Mouse (Mus musculus) left cerebral cortex, adult 8-10 months (tissue): ENCODE results near the gene Gfod2. TPM values are rescaled to one million over a fixed set of nuclear protein-coding genes. Genes with fewer than 3 reads are reported as not detected.

ENCODE experiments used
- DNase-seq, 2 experiments: peaks; one replicate each; pipeline ENCODE4 v3.0.0; 2022; ENCODE audit warnings: low spot score in 2 of 2
- total RNA-seq, 4 experiments: library from RNA; stranded (reverse); gene quantifications; 2 replicates each; pipeline ENCODE4 v1.2.4; 2022

The Gfod2 gene
- total RNA-seq, 4 experiments from 2014 or later, result 14.5 to 21.4 (median 18.3) TPM

DNA sequence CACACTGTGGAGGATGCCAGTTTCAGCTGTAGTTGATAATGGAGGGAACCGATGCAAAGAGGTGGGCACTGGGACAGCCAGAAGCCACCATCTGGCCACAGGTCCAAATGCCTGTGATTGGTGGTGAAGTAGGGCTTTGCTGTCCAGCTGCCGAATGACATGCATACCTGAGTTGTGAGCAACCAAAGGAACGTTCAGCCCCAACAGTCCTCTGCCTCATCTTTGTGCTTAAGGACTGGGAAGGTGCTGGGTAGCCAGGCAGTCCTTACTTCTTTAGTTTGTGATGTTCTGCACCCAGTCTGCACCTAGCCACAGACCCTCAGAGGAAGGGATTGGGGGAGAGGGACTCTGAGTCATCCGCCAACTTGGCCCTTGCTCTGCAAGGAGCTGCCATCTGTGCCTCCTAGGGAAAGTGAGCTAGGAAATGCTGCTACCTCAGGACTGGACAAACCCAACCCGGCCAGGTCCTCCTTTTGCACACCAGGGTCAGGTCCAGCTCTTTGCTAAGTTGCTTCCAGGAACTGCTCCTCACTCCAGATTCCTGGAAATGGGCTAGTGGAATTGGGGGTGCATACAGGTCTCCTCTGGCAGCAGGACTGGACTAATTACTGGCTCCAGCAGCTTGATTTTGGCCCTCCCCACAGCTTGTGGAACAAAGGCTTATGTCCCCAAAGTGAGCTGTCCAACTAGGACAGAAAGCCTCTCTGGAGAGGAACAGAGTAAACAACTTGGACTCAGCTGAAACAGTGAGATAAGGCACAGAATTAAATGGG is 10.2 kb upstream of the Gfod2 start:
- no peak for DNase-seq

DNA sequence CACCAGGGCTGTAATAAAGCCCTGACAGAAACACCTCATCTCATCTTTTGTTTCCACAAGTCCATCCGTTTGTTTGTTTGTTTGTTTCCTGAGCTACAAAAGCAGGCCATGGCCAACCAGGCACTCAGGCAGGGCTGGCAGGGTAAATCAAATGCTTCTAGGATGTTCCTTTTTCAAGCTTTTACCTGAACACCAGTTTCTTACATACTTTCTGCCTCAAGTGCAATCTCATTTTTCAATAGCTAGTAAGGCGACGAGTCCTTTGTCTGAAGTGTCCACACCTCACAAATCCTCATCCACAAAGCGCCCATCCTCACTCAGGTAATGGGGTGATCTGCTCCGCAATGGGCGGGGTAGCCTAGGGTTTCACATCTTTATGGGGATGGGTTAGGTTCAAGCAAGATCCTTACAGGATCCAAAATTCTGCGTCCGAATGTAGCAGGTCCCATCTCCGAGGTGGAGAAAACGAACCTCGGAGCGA is 628 bp downstream of the Gfod2 start:
- no peak for DNase-seq

DNA sequence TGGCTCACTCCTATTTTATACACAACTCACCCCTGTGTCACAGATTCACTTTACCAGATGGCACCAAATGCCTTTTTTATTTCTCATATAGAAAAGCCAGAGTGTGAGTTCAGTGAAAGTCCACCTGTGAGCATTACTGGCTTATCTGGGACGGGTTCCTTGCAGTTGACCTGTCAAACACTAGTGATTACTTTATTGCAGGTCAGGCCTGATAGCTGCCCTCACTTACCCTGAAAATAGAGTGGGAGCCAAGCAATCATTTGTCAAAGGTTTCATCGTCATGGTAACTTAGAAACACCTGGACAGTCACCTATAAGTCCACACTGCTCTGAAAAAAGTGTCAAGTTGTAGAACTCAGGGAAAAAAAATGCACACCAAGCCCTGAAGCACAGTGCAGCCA is 3.8 kb downstream of the Gfod2 start:
- DNase-seq, result no peak

GRCm38 (mm10) chr8:105753916-105754315 is 4.5 kb downstream of the Gfod2 start:
- DNase-seq, result no peak

- DNase-seq, result peak in 1 of 2 experiments; percentile 38
Observed at GRCm38 (mm10) chr8:105750606-105751005, 7.9 kb downstream of the Gfod2 start.

- DNase-seq, result no peak
Observed at GRCm38 (mm10) chr8:105743301-105743700, 15.2 kb downstream of the Gfod2 start.

- DNase-seq, result no peak
Observed at GRCm38 (mm10) chr8:105739216-105739615, 19.2 kb downstream of the Gfod2 start.

DNA sequence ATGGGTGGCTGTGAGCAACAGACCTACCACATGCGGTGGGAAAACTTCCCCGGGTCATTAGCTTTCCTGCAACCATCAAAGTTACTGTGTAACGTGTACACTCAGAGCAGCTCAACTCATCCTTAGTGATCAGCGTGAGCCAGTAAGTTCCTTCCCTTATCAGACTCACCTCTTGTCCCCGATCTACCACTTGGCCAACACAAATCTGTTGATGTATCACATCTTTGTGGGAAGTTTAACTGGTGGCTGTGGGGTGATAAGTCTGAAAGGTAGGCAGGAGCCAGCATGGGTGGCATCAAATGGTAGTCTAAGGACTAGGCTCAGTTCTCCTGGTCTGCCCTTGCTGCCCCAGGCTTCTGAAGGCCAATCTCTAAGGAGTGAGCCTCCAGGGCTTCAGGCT is 26.3 kb downstream of the Gfod2 start:
- no peak for DNase-seq

DNA sequence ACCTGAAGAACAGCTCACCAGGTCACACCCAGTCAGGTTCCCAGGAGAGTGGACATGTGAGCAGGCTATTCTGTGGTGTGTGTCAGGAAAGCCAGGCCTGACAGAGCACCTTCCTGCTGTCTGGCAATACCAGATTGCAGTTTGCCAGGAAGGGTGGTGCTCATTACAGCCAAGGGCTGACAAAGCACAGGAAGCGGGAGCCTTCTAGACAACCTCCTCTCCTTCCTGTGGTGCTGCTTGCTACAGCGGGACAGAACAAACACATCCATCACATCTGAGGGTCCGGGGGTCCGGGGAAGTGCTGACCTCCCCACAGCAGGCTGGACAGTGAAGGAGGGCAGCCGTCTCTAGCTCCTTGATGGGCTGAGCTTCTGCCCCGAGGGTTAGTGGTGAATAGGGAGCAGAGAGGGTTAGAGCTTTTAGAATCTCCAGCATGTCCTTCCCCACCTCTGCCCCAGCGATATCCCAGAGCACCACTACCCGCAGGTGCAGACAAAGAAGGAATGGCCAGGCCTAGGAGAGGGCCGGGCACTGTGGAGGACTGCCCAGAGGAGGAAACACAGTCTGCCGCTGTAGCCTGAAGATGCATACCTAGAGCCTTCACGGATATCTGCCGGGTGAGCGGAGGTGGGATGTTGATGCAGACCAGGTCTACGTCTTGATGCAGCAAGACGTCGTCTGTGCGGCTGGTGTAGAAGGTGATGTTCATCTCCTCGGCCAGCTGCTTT is 30.9 kb downstream of the Gfod2 start:
- no peak for DNase-seq

DNA sequence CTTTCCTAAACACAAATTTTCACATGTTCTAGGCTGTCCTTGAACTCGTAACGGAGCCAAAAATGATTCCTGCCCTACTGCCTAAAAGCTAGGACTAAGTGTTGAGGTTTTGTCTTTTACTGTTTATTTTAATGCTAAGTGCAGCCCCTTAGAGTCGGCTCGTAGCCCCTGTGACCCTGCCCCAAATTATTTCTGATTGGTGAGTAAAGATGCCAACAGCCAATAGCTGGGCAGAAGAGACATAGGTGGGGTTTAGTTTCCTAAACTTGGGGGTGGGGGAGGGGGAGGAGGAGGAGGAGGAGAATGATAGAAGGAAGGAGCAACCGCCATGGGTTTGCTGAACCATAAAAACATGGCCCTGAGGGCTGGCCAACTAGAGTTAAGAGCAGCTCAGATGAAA is 32.7 kb downstream of the Gfod2 start:
- no peak for DNase-seq

DNA sequence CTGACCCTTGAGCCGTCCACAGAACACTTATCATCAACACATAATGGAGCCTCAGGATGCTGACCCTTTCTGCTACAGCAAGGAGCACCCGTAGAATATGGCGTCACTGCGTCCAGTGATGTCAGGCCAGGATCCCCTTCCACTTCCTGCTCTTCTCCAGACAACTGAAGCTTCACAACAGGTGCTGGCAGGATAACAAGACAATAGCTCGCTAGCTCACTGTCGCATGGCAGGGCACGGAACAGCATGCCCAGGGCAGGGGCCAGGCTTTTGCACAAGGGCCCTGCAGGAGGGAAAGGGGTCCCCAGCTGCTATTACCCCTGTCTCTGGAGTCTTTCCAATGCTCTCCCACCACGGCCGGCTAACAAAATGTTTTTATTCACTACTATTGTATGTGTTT is 35.6 kb downstream of the Gfod2 start:
- no peak for DNase-seq

DNA sequence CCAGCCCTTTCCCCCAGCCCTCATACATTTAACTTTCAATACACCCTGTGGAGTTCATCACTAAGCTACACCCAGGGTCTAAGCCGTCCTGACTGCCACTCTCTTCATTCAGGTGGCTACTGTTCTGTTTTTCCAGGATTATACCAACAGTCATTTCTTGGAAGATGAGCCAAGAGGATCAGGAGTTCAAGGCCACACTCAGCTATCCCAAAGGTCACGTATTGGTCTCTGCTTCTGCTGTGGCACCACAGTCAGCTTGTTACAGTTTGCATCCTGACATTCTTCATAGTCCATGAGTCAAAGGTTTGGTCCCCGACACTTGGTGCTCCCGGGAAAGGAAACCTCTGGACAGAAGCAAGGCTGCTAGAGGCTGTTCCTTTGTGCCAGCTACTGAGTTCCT is 38.8 kb downstream of the Gfod2 start:
- DNase-seq, result no peak

GRCm38 (mm10) chr8:105716302-105716945 is 42.0 kb downstream of the Gfod2 start:
- DNase-seq, result no peak

DNA sequence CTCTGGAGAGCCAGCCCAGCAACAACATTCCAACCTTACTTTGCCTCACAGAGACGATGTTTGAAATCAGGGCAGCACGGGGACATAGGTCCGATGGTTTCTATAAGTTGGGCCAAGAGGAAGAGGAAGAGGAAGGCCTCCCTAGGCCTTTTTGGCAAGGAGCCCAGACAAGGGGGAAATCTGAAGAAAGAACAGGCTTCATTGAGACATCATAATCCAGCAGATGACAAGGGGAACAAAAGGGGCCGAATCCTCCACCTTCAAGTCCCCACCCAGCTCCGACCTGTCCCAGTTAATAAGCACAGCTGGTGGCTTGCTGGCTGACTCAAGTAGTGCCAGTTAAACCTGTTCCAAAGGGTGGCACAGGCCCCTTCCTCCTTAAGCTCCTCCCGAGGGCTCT is 43.4 kb downstream of the Gfod2 start:
- DNase-seq, result no peak

GRCm38 (mm10) chr8:105714139-105714538 is 44.3 kb downstream of the Gfod2 start:
- peak in 1 of 2 experiments; percentile 57 for DNase-seq

GRCm38 (mm10) chr8:105712286-105712685 is 46.2 kb downstream of the Gfod2 start:
- no peak for DNase-seq

GRCm38 (mm10) chr8:105709317-105709716 is 49.1 kb downstream of the Gfod2 start:
- no peak for DNase-seq

- no peak for DNase-seq
Observed at GRCm38 (mm10) chr8:105708675-105709074, 49.8 kb downstream of the Gfod2 start.

DNA sequence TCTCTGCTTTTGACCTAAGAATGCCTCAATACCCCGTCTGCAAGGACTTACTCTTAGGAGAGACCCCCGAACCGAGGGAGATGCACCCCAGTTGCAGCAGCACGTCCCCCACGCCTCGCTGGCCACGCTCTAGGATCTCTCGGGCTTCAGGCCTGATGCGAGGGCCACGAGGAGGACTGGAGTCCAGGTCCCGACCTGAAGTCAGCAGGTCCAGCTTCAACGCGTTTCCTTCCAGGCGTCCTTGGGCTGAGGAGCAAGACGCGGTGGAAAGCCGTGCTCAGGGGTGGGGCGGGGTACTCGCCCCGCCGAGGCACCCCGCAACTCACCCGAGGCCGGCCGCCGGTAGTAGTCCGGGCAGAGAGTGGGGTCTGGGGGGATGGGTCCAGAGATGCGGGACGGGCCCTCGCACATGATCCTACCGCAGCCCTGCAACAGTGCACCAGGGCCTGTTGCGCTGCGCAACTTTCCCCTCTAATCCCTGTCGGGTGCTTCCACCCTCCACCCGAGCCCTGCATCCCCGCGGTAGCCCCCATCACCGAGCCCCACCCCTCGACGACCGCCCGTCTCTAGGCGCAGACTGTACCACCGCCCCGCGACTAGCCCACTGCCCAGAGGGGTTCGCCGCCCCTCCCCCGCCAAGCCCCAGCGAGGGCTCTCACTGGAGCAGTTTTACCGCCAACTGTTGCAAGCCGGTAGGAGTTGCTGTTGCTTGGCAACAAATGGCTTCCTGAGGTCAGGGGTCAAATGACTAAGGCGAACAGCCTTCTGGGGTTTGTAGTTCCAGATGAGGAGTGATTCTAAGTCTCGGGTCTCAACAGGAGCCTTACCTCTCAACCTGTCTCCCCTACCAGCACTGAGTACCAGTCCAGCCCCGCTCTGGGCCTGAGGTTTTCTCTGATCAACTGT is 50.7 kb downstream of the Gfod2 start, which contains the start of the genes 4933405L10Rik and Enkd1:
4933405L10Rik (plus strand) TSS at position 158 of the 906 bp plus-strand sequence.
Enkd1 (minus strand) TSS at position 713 of the 906 bp plus-strand sequence.
- DNase-seq, result peak; percentile 75 to 87

GRCm38 (mm10) chr8:105706426-105706825 is 52.0 kb downstream of the Gfod2 start:
- no peak for DNase-seq

GRCm38 (mm10) chr8:105704955-105705354 is 53.5 kb downstream of the Gfod2 start:
- DNase-seq, result no peak
